Mouse (Mus musculus) frontal cortex, postnatal 14 days (tissue): ENCODE measurements at regions not wholly inside any gene's neighbourhood (a gene's known extent, or its start where the extent isn't known, plus 50 kb on each side); places are given as distances from the start of the nearest gene placed in this dataset.

Experiments
- DNase-seq, 2 experiments: peaks; one replicate each; pipeline ENCODE4 v3.0.0; 2022; ENCODE audit warnings: low spot score in 2 of 2

GRCm38 (mm10) chr3:50813760-50814400 lies 370.5 kb upstream of the Slc7a11 start:
- DNase-seq = no peak

- DNase-seq = no peak
Measured at GRCm38 (mm10) chr3:50815716-50816115, 372.3 kb upstream of the Slc7a11 start.

DNA sequence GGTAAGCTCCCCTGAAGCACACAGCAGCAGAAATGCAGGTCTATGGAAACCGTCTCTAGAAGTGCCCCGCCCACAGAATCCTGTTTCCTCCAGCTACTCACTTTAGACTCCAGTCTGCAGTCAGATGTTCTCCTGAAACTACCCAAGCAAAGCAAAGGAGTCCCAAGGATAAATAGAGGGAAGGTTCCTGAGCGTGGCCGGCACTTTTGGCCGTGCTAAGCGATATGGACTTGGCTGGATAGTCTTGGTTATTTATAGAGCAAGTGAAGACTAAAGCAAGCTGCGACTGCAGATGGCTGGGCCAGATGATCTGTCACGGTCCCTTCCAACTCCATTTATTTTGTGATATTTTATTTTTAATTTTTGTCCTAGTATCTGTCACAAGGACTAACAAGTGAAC lies 373.1 kb upstream of the Slc7a11 start:
- DNase-seq = peak; percentile 23 to 32

DNA sequence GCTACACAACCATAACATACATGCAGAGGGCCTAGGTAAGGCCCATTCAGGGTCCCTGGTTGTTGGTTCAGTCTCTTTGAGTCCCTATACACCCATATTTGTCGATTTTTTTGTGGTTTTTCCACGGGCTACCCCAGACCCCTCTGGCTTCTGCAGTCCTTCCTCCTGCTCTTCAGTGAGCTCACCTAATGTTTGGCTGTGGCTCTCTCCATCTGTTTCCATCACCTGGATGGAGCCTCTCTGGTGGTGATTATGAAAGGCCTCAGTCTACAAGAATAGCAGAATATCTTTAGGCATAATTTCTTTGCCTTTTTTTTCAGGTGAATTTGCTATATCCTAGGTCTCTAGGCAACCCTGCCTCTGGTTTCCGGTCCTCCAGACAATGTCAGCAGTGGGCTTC lies 373.9 kb upstream of the Slc7a11 start:
- no peak for DNase-seq

GRCm38 (mm10) chr3:50820776-50821175 lies 377.4 kb upstream of the Slc7a11 start:
- no peak for DNase-seq

- no peak for DNase-seq
Measured at GRCm38 (mm10) chr3:50825534-50826423, 382.4 kb upstream of the Slc7a11 start.

GRCm38 (mm10) chr3:50826424-50826819 lies 383.0 kb upstream of the Slc7a11 start:
- DNase-seq = no peak

GRCm38 (mm10) chr3:50829211-50829610 lies 385.8 kb upstream of the Slc7a11 start:
- DNase-seq = no peak

DNA sequence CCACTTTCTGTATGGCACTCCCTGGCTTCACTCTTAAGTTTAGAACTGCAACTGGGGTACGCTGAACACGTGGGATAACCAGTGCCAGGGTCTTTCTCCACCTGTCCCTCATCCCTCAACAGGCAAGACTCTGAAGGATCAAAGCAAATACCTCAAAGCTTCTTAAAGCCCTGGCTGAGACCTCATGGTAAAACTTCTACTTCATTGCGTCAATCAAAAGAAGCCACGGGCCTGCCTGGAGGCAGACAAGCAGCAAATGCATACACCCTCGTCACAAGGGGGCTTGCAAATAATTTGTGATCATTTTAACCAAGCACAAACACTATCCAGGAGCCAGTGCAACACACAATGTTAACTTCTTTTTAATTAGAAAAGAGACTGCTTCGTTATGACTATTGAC lies 387.0 kb upstream of the Slc7a11 start:
- no peak for DNase-seq

GRCm38 (mm10) chr3:50830926-50831325 lies 387.5 kb upstream of the Slc7a11 start:
- DNase-seq = no peak

GRCm38 (mm10) chr3:50842216-50842615 lies 382.0 kb upstream of the Noct start:
- no peak for DNase-seq

- DNase-seq = no peak
Measured at GRCm38 (mm10) chr3:50844835-50845301, 379.4 kb upstream of the Noct start.

DNA sequence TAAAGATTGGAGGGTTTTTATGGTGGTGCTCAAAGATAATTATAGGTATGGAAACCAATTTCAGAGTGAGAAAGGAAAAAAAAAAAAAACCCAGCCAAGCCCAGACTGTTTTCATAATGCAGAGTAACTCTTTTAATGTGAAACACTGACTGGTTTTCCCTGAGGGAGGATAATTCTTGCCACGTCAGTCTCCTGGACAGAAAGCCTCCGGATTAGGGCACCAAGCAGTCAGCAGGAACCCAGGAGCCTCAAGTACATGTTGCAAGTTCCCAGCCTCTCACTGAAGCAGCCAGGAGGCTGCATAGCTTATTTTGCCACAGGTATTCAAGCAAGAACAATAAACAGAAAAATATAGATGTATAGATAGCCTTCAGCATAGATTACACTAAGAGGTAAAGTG lies 378.9 kb upstream of the Noct start:
- no peak for DNase-seq

DNA sequence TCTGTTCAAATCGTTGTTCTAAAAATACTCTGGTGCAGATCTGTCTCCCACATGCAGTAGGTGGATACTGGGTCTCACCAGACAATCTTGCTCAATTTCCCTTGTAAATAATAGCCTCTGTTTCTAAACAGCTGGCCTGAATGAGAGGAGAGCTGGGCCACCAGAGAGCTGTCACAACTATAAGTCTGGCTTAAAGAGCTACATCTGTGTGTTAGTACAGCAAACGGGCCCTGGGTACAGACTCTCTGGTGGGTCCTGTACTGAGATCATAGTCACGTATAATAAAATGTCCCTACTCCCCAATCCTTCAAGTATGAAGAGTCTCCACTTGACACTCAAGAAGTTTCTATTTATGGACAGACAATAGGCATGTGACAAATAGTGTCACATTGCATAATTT lies 375.7 kb upstream of the Noct start:
- DNase-seq = no peak

GRCm38 (mm10) chr3:50851083-50851637 lies 373.1 kb upstream of the Noct start:
- DNase-seq = no peak

- DNase-seq = no peak
Measured at GRCm38 (mm10) chr3:50867105-50867504, 357.1 kb upstream of the Noct start.

DNA sequence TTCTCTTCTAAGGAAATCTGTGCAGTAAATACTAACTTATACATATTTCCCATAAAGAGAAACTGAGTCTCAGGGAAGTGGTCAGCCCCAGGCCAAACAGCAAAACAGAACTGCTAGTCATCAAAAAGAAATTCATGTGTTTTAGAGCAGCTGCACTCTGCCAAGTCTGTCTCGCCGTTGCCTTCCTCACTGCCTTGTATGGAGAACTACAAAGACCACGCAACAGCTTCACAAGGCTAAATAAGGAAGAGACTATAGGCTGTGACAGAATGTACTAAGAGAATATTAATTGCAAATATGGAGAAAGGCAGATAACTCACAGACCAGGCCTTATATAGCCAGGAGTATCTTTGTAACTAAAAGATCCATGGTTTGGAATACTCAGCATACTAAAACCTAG lies 355.0 kb upstream of the Noct start:
- DNase-seq = no peak

GRCm38 (mm10) chr3:50879050-50879449 lies 345.2 kb upstream of the Noct start:
- no peak for DNase-seq

GRCm38 (mm10) chr3:50879595-50879994 lies 344.7 kb upstream of the Noct start:
- no peak for DNase-seq

- DNase-seq = no peak
Measured at GRCm38 (mm10) chr3:50881437-50882248, 342.6 kb upstream of the Noct start.

GRCm38 (mm10) chr3:50882249-50882733 lies 342.0 kb upstream of the Noct start:
- no peak for DNase-seq

GRCm38 (mm10) chr3:50886336-50886735 lies 337.9 kb upstream of the Noct start:
- no peak for DNase-seq
